Mouse (Mus musculus) embryonic facial prominence, embryonic 15.5 days (tissue): ENCODE results near the gene Glb1l. TPM values are rescaled to one million over a fixed set of nuclear protein-coding genes. Genes with fewer than 3 reads are reported as not detected.

ENCODE experiments used
- ATAC-seq: fragments of 200-750 bp; cut with Nextera tagmentation; 2 replicates; pipeline ENCODE4 v1.8.0; 2017; ENCODE audit warnings: low read depth, moderate TSS enrichment; ENCODE audit not compliant: insufficient number of reproducible peaks, low FRiP score, low TSS enrichment
- H3K27ac ChIP-seq: fragments of 300-500 bp; sonication (generic); replicated peaks from 2 replicates; pipeline ENCODE4 v1.5.1; 2015; ENCODE audit warnings: mild to moderate bottlenecking, inconsistent platforms
- H3K27me3 ChIP-seq: fragments of 300-500 bp; sonication (generic); 2 replicates; pipeline ENCODE4 v1.6.1; 2015; ENCODE audit warnings: inconsistent platforms
- H3K36me3 ChIP-seq: fragments of 300-500 bp; sonication (generic); 2 replicates; pipeline ENCODE4 v1.6.1; 2015; ENCODE audit warnings: mild to moderate bottlenecking, inconsistent platforms
- H3K4me1 ChIP-seq: fragments of 300-500 bp; sonication (generic); 2 replicates; pipeline ENCODE4 v1.6.1; 2015; ENCODE audit warnings: inconsistent platforms
- H3K4me2 ChIP-seq: fragments of 300-500 bp; sonication (generic); replicated peaks from 2 replicates; pipeline ENCODE4 v1.6.1; 2015; ENCODE audit warnings: mild to moderate bottlenecking, inconsistent platforms
- H3K4me3 ChIP-seq: fragments of 300-500 bp; sonication (generic); replicated peaks from 2 replicates; pipeline ENCODE4 v1.5.1; 2015; ENCODE audit warnings: mild to moderate bottlenecking, inconsistent platforms
- H3K9ac ChIP-seq: fragments of 300-500 bp; sonication (generic); 2 replicates; pipeline ENCODE4 v1.6.1; 2015; ENCODE audit warnings: inconsistent platforms
- H3K9me3 ChIP-seq: fragments of 300-500 bp; sonication (generic); replicated peaks from 2 replicates; pipeline ENCODE4 v1.6.1; 2016; ENCODE audit warnings: inconsistent platforms
- WGBS: fragments of 180-500 bp; shearing (Covaris S2); methylation state at CpG from one replicate; pipeline ENCODE4 v1.1.7; 2015; 5-methylcytosine and 5-hydroxymethylcytosine counted together
- polyA plus RNA-seq: library from polyadenylated mRNA; unstranded; fragments of >200 nt; fragmentation: Nextera tagmentation; extraction: Ambion mirVana; gene quantifications from 2 replicates; pipeline ENCODE4 v1.2.1, GENCODE M21; 2015

The Glb1l gene
- polyA plus RNA-seq, 1 experiment from 2014 or later: 25.1 TPM

DNA sequence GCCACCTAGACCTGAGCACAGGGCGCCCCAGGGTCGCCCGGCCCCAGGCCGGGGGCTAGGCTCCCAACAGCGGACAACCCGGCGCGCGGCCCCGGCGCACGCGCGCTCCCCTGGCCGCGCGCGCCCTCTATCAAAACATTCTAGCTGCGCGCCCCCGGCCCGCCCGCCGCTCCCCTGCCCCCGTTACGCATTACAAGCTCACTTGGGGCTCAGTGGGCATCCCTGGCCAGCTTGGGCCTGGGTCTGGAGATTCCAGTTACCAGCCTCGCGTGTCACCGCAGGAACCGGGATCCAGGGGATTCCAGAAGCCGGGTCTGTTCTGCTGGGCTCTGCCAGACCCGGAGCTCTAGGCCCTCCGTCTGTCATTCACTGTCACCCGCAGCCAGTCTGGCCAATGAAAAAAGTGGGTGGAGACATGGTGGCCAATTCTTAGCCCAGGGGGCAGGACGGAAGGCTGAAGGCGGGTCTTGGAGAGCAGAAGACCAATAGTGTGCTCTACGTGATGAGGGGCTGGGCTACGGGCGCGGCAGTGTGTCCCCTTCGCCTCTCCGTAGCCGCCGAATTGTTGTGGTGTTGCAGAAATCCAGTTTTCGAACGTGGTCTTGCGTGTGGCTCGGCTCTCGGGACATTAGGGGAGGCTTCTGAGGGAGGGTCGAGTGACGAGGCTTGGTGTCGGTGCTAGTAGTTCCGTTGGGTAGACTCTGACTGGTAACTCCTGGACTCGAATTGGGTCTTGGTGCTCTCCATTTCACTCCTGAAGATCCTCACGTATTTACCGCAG, 18.8 kb downstream of the Glb1l start, which contains the start of the genes Ankzf1 and Atg9a:
Gene Ankzf1 (plus strand): TSS at position 530 of the 781 bp plus-strand sequence.
Gene Atg9a (minus strand): TSS at position 575 of the 781 bp plus-strand sequence.
- WGBS: under 1% methylated on average over 56 of the region's 56 CpGs

DNA sequence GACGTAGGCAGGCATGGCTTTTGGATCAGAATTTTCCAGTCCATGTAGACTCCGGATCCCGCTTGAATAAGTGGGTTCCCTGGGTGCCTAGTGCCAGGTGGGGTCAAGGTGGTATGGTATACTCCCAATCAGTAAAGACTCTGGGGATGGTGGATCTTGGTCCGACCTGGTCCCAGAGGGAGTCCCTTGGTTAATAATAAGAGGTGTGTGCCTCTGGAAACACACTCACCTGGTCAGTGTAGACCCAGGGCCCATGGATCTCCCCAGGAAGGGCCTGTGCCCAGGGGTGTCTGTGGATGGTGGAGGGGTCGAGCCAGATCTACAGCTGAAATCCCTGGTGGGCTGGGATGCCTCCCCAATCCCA, 19.4 kb downstream of the Glb1l start:
- peaks cover 21% of the 10 kb centered on the region for H3K4me1 ChIP-seq
- H3K4me2 ChIP-seq: peak overlapping the region; percentile 79
- H3K9me3 ChIP-seq: no peaks in the 10 kb centered on the region
- H3K4me3 ChIP-seq: peak overlapping the region; percentile 90
- ATAC-seq: no peak
- peak overlapping the region; percentile 95 for H3K27ac ChIP-seq
- 41% methylated on average over 5 of the region's 5 CpGs for WGBS
- H3K9ac ChIP-seq: peak overlapping the region; percentile 76
- H3K27me3 ChIP-seq: no peaks in the 10 kb centered on the region
- H3K36me3 ChIP-seq: peaks cover 39% of the 10 kb centered on the region

More for the DNA sequence above, 18.8 kb downstream of the Glb1l start, which contains the start of the genes Ankzf1 and Atg9a:
- ATAC-seq: peak; percentile 99
- peaks cover 39% of the 10 kb centered on the region for H3K36me3 ChIP-seq
- H3K4me2 ChIP-seq: peak within 1 kb of the TSS; percentile 79
- H3K9me3 ChIP-seq: no peaks in the 10 kb centered on the region
- H3K27ac ChIP-seq: peak within 1 kb of the TSS; percentile 95
- H3K9ac ChIP-seq: peak within 1 kb of the TSS; percentile 87
- no peaks in the 10 kb centered on the region for H3K27me3 ChIP-seq
- H3K4me1 ChIP-seq: peaks cover 21% of the 10 kb centered on the region
- peak within 1 kb of the TSS; percentile 90 for H3K4me3 ChIP-seq

DNA sequence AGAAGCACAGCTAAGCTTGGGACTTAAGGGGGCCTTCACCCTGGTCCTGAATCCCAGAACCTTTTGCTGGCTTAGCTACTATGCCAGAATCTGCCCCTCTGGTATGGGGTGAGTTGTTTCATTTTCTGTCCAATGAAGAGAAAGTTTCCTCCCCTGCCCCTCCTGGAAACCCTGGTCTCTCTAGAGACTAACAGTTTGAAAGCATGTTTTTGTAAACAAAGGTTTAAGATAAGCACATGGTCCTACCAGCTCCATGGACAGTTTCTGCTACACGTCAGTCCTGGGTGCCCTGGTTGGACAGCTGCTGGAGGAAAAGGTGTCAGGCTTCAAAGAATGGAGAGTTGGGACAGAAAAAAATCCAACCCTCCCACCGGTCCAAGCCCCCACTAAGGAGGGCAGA, 20.0 kb downstream of the Glb1l start:
- no peak overlapping the region for H3K9ac ChIP-seq

DNA sequence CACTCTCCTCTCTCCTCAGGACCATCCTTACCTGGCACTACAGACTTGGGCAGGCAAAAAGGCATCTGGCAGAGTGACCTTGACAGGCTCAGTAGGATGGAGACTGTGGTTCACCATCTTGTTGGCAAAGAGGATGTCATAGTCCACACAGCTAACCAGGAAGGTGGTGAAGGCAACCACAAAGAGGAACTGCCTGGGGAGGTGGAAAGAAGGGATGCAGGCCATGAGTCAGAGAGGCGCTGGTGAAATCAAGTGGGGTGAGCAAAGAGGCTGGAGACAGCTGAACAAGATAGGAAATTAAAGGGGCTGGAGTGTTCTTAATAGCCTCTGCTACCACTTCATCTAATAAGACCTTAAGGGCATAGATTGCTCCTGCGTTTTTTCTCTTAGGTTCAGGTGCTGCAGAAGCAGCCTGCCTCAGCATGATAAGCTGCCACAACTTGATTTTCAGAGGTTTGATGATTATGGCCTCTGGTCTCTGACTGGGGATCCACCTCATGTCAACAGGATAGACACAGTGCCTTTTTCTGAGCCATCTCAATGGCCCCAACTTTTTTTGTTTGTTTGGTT, 22.6 kb downstream of the Glb1l start:
- WGBS: 81% methylated on average over 2 of the region's 2 CpGs
- H3K9me3 ChIP-seq: no peaks in the 10 kb centered on the region
- H3K9ac ChIP-seq: no peak overlapping the region
- H3K4me3 ChIP-seq: no peak overlapping the region
- H3K4me1 ChIP-seq: peaks cover 16% of the 10 kb centered on the region
- no peak overlapping the region for H3K4me2 ChIP-seq
- no peak for ATAC-seq
- H3K27ac ChIP-seq: no peak overlapping the region
- H3K27me3 ChIP-seq: no peaks in the 10 kb centered on the region
- peaks cover 57% of the 10 kb centered on the region for H3K36me3 ChIP-seq

More for the DNA sequence above, 20.0 kb downstream of the Glb1l start:
- H3K4me1 ChIP-seq: peaks cover 21% of the 10 kb centered on the region
- H3K4me2 ChIP-seq: peak overlapping the region; percentile 79
- no peaks in the 10 kb centered on the region for H3K9me3 ChIP-seq
- H3K27me3 ChIP-seq: no peaks in the 10 kb centered on the region
- WGBS: 68% methylated on average over 2 of the region's 2 CpGs
- no peak overlapping the region for H3K27ac ChIP-seq
- H3K4me3 ChIP-seq: peak overlapping the region; percentile 90; the same call in 1 of the 2 replicates
- no peak for ATAC-seq
- H3K36me3 ChIP-seq: peaks cover 39% of the 10 kb centered on the region

DNA sequence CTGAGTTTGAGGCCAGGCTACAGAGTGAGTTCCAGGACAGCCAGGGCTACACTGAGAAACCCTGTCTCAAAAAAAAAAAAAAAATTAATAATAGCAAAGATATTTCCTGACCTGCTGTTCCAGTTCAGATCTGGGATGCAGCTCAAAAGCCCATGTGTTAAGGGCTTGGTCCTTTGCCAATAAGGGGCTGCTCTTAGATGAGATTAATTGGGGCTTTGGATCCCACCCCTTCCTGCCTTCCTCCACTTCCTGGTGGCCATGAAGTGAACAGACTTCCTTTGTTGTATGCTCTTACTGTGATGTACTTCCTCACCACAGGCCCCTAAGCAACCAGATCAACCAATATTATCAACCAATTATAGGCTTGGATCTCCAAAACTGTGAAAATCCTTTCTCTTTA, 23.5 kb downstream of the Glb1l start:
- no peak overlapping the region for H3K27ac ChIP-seq
- H3K27me3 ChIP-seq: no peaks in the 10 kb centered on the region
- no peak overlapping the region for H3K9ac ChIP-seq
- peaks cover 14% of the 10 kb centered on the region for H3K4me1 ChIP-seq
- peaks cover 66% of the 10 kb centered on the region for H3K36me3 ChIP-seq
- no peak overlapping the region for H3K4me3 ChIP-seq
- H3K9me3 ChIP-seq: no peaks in the 10 kb centered on the region
- no peak for ATAC-seq
- H3K4me2 ChIP-seq: no peak overlapping the region

DNA sequence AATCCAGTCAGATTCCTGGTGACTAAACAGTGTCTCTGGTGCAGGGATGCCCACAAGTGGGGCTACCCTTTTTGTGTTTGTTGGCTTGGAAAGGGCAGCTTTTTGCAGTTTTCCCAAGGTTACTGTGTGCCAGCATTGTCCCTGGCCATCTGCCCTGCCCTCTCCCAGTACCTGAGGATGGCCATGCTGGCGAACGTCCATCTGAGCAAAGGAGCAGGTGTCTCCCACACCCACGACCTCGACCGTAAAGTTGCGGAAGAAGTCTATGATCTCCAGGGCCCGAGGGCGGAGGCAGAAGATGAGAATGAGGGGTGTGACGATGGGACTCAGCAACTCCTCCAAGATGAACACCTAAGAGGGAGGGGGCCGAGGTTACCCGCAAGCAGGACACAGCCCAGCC, 25.1 kb downstream of the Glb1l start:
- peaks cover 8% of the 10 kb centered on the region; the same call in 1 of the 2 replicates for H3K4me1 ChIP-seq
- H3K4me3 ChIP-seq: no peak overlapping the region
- H3K4me2 ChIP-seq: no peak overlapping the region
- no peak overlapping the region for H3K27ac ChIP-seq
- no peak for ATAC-seq
- WGBS: 94% methylated on average over 11 of the region's 11 CpGs
- H3K36me3 ChIP-seq: peaks cover 73% of the 10 kb centered on the region
- H3K9me3 ChIP-seq: no peaks in the 10 kb centered on the region
- H3K27me3 ChIP-seq: no peaks in the 10 kb centered on the region
- no peak overlapping the region for H3K9ac ChIP-seq

DNA sequence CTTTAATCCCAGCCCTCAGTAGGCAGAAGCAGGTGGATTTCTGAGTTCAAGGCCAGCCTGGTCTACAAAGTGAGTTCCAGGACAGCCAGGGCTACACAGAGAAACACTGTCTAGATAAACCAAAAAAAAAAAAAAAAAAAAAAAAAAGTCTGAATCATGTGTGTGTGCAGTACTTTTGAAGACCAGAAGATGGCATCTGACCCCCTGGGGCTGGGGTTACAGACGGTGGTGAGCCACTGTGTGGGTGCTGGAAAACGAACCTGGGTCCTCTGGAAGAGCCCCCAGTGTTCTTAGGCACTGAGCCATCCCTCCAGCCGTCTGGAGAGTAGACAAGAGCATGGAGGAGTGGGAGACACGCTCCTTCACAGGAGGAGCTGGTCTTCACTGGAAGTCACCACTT, 28.5 kb downstream of the Glb1l start:
- no peak overlapping the region for H3K4me3 ChIP-seq
- H3K4me2 ChIP-seq: no peak overlapping the region
- H3K4me1 ChIP-seq: peaks cover 20% of the 10 kb centered on the region
- no peaks in the 10 kb centered on the region for H3K9me3 ChIP-seq
- no peak overlapping the region for H3K27ac ChIP-seq
- peaks cover 61% of the 10 kb centered on the region for H3K36me3 ChIP-seq
- ATAC-seq: no peak
- 70% methylated on average over 4 of the region's 4 CpGs for WGBS
- H3K27me3 ChIP-seq: no peaks in the 10 kb centered on the region
- H3K9ac ChIP-seq: no peak overlapping the region

DNA sequence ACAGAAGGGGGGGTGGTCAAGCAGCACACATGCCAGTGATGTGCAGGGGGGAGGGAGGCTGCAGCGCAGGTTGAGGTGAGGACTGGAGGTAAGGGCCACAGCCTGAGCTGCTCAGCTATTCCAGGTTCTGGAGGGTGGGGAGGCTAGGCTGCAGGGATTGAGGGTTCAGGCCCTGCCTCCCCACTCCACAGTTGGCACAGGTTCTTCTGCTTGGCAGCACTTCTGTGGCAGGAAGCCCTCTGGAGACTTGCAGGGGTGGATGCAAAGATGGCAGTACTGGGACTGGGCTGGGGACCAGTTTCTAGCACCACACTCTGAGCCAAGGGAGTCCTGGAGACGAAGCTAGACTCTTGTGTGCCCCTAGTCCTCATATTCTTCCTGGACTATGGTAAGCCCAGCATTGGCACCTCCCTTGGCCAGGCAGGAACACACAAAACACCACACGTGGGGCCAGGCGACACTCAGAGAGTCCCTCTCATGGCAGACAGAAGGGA, 29.2 kb downstream of the Glb1l start:
- no peaks in the 10 kb centered on the region for H3K27me3 ChIP-seq
- no peak overlapping the region for H3K27ac ChIP-seq
- peaks cover 59% of the 10 kb centered on the region for H3K36me3 ChIP-seq
- WGBS: 75% methylated on average over 4 of the region's 4 CpGs
- no peak overlapping the region for H3K9ac ChIP-seq
- no peaks in the 10 kb centered on the region for H3K9me3 ChIP-seq
- no peak overlapping the region for H3K4me2 ChIP-seq
- H3K4me3 ChIP-seq: no peak overlapping the region
- H3K4me1 ChIP-seq: peaks cover 20% of the 10 kb centered on the region
- no peak for ATAC-seq

DNA sequence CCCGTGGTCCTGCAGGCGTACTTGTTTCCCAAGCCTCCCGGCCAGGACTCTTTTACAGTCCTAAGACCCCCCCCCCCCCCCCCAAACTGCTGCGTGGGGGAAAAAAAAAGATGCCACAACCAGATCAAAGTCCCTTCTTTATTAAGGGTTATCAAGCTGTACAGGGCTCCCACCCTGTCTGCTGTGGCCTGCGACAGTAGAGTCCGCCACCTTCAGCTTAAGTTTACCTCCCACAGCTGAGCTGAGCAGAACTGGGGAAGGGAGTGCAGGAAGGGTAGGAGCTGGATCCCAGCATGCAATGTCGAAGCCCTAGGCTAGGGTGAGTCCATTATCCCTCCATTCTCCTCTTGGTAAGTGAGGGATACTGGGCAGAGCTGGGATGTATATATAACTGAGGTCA, 29.9 kb downstream of the Glb1l start:
- Histone ChIP-seq H3K9ac (no peak overlapping the region), H3K4me1 (peaks cover 20% of the 10 kb centered on the region), H3K36me3 (peaks cover 59% of the 10 kb centered on the region), H3K4me3 (peak overlapping the region; percentile 51; the same call in 1 of the 2 replicates), H3K9me3 (no peaks in the 10 kb centered on the region), H3K27ac (no peak overlapping the region), H3K4me2 (peak overlapping the region; percentile 92), H3K27me3 (no peaks in the 10 kb centered on the region)
- 30% methylated on average over 7 of the region's 7 CpGs for WGBS
- ATAC-seq: no peak

DNA sequence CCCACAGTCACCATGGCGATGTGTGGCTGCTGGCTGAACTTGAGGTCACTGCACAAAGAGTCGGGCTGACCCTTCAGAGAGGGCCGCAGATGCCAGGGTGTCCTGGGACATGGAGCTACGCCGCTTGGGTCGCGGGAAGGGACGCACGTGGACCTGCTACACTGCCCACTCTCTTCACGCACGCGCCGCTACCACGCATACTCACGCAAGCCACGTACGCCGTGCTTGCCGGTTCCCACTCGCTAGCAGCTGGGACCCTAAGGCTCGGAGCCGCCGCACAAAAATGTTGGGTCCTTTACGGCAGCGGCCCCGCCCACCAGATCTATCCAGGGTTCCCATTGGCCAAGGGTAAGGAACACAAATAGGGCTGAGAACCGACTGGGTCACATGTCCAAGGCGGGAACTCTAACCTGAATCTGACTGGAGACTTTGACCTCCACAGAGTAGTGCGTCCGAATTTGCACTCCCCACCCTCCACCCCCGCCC, 30.5 kb downstream of the Glb1l start, which contains the start of gene Abcb6:
Gene Abcb6 (minus strand): TSS at position 288 of the 486 bp plus-strand sequence.
- Histone ChIP-seq H3K4me2 (peak within 1 kb of the TSS; percentile 92), H3K27ac (0 out of 2 replicates have a peak within 1 kb of the TSS, but pooled peaks have one; percentile 12), H3K4me3 (peak within 1 kb of the TSS; percentile 51), H3K4me1 (peaks cover 20% of the 10 kb centered on the region), H3K27me3 (no peaks in the 10 kb centered on the region), H3K9me3 (no peaks in the 10 kb centered on the region), H3K36me3 (peaks cover 59% of the 10 kb centered on the region), H3K9ac (peak within 1 kb of the TSS; percentile 44)
- WGBS: under 1% methylated on average over 31 of the region's 31 CpGs
- peak; percentile 91 for ATAC-seq
